Comparison of ENCODE assay signal across 21 mouse cellular contexts in genomic region chr12:33016824-33017705, GRCm38 (mm10).
DNase-seq lines count a peak whose midpoint lies in the region; ATAC-seq and TF ChIP-seq lines count a peak whose summit lies in the region.
"Had no signal": no experiment of that assay in that cellular context is flagged by ENCODE, and none has a peak within 500 bp of the region (broad histone marks: within the 10 kb centered on the region; RNA-seq: fewer than 3 reads in every experiment).

No protein-coding gene starts in this region.

- H3K36me3 ChIP-seq in forebrain, postnatal 0 days (ENCODE audit: insufficient read depth): no peaks in the 10 kb centered on the region
- no peaks in the 10 kb centered on the region for H3K36me3 ChIP-seq in forebrain, embryonic 14.5 days (ENCODE audit: control insufficient read depth, insufficient read depth, low read length)
- no peaks in the 10 kb centered on the region for H3K36me3 ChIP-seq in splenic B cell, adult 2 months (ENCODE audit: control insufficient read depth, insufficient read depth, low read length, poor library complexity, severe bottlenecking)
- no peaks in the 10 kb centered on the region for H3K36me3 ChIP-seq in intestine, embryonic 15.5 days
- no peaks in the 10 kb centered on the region for H3K36me3 ChIP-seq in forebrain, embryonic 16.5 days (ENCODE audit: control insufficient read depth, insufficient read depth)
- H3K36me3 ChIP-seq: forebrain, embryonic 15.5 days; G1E; heart, embryonic 13.5 days; limb, embryonic 13.5 days; midbrain, embryonic 13.5 days had no signal

- no peaks in the 10 kb centered on the region for H3K9me3 ChIP-seq in forebrain, postnatal 0 days (ENCODE audit: low read length)
- no peaks in the 10 kb centered on the region for H3K9me3 ChIP-seq in forebrain, embryonic 14.5 days (replicated peaks; ENCODE audit: control insufficient read depth, low read length)
- no peaks in the 10 kb centered on the region for H3K9me3 ChIP-seq in intestine, embryonic 15.5 days
- no peaks in the 10 kb centered on the region for H3K9me3 ChIP-seq in forebrain, embryonic 16.5 days (ENCODE audit: control insufficient read depth, low read length)
- H3K9me3 ChIP-seq: forebrain, embryonic 15.5 days; G1E; heart, embryonic 13.5 days; limb, embryonic 13.5 days; midbrain, embryonic 13.5 days had no signal

- no peak overlapping the region for H3K4me2 ChIP-seq in forebrain, postnatal 0 days (ENCODE audit: low read depth)
- H3K4me2 ChIP-seq in forebrain, embryonic 14.5 days (ENCODE audit: low read length): no peak overlapping the region
- H3K4me2 ChIP-seq in intestine, embryonic 15.5 days (replicated peaks): no peak overlapping the region
- no peak overlapping the region for H3K4me2 ChIP-seq in forebrain, embryonic 16.5 days (ENCODE audit: low read length)
- H3K4me2 ChIP-seq: forebrain, embryonic 15.5 days; heart, embryonic 13.5 days; limb, embryonic 13.5 days; midbrain, embryonic 13.5 days had no signal

- H3K9ac ChIP-seq in forebrain, postnatal 0 days: no peak overlapping the region
- no peak overlapping the region for H3K9ac ChIP-seq in forebrain, embryonic 14.5 days (ENCODE audit: low read length)
- no peak overlapping the region for H3K9ac ChIP-seq in intestine, embryonic 15.5 days
- H3K9ac ChIP-seq in forebrain, embryonic 16.5 days (replicated peaks; ENCODE audit: low read depth, low read length): no peak overlapping the region
- H3K9ac ChIP-seq: forebrain, embryonic 15.5 days; heart, embryonic 13.5 days; limb, embryonic 13.5 days; midbrain, embryonic 13.5 days had no signal

- 68% methylated on average over 7 of the region's 7 CpGs for WGBS in forebrain, postnatal 0 days
- 77% methylated on average over 7 of the region's 7 CpGs for WGBS in forebrain, embryonic 14.5 days
- 63% methylated on average over 7 of the region's 7 CpGs for WGBS in intestine, embryonic 15.5 days
- 74% methylated on average over 7 of the region's 7 CpGs for WGBS in forebrain, embryonic 16.5 days

- no peaks in the 10 kb centered on the region for H3K27me3 ChIP-seq in forebrain, postnatal 0 days (ENCODE audit: insufficient read depth, low read length)
- H3K27me3 ChIP-seq in forebrain, embryonic 14.5 days (replicated peaks; ENCODE audit: control insufficient read depth, insufficient read depth, low read length): no peaks in the 10 kb centered on the region
- no peaks in the 10 kb centered on the region for H3K27me3 ChIP-seq in splenic B cell, adult 2 months (ENCODE audit: control insufficient read depth, insufficient read depth, low read length, poor library complexity, severe bottlenecking)
- H3K27me3 ChIP-seq in intestine, embryonic 15.5 days (replicated peaks): no peaks in the 10 kb centered on the region
- H3K27me3 ChIP-seq in forebrain, embryonic 16.5 days (replicated peaks; ENCODE audit: control insufficient read depth, insufficient read depth, low read length): no peaks in the 10 kb centered on the region
- H3K27me3 ChIP-seq: forebrain, embryonic 15.5 days; limb, embryonic 13.5 days had no signal

- DNase-seq in forebrain, postnatal 0 days: no peak
- DNase-seq in forebrain, embryonic 14.5 days (ENCODE audit: low spot score): no peak
- peak; percentile 53 for DNase-seq in induced T-regulatory cell, adult 2 months (ENCODE audit: low read depth)
- peak; percentile 68 for DNase-seq in splenic B cell, adult 2 months (ENCODE audit: low read depth, low spot score)
- DNase-seq in layer of hippocampus, postnatal 14 days (ENCODE audit: low spot score in 2 of 2): no peak
- DNase-seq: adrenal gland, adult 2 months; cerebellum, postnatal 14 days; heart, postnatal 36 days; lung, adult 18-20 months; right cerebral cortex, adult 18-20 months; spleen, adult 18-20 months; thymus, postnatal 25 days had no signal

- H3K27ac ChIP-seq in forebrain, postnatal 0 days (ENCODE audit: low read depth, low read length): no peak overlapping the region
- no peak overlapping the region for H3K27ac ChIP-seq in forebrain, embryonic 14.5 days (ENCODE audit: low read depth, low read length)
- H3K27ac ChIP-seq in intestine, embryonic 15.5 days: no peak overlapping the region
- no peak overlapping the region for H3K27ac ChIP-seq in forebrain, embryonic 16.5 days (ENCODE audit: low read length)
- H3K27ac ChIP-seq: forebrain, embryonic 15.5 days; heart, embryonic 13.5 days; limb, embryonic 13.5 days; midbrain, embryonic 13.5 days had no signal

- peak; percentile 21; the same call in 1 of the 2 replicates for ATAC-seq in forebrain, postnatal 0 days
- no peak for ATAC-seq in forebrain, embryonic 14.5 days
- ATAC-seq in CD4-positive, CD25-positive, alpha-beta regulatory T cell, adult 4 months: peak; percentile 90
- no peak for ATAC-seq in intestine, embryonic 15.5 days
- ATAC-seq in forebrain, embryonic 16.5 days: no peak
- ATAC-seq: forebrain, embryonic 15.5 days; midbrain, embryonic 13.5 days had no signal

- no peak overlapping the region for H3K4me3 ChIP-seq in forebrain, postnatal 0 days (ENCODE audit: low read depth, low read length)
- no peak overlapping the region for H3K4me3 ChIP-seq in forebrain, embryonic 14.5 days (ENCODE audit: low read depth, low read length)
- no peak overlapping the region for H3K4me3 ChIP-seq in intestine, embryonic 15.5 days (replicated peaks)
- no peak overlapping the region for H3K4me3 ChIP-seq in forebrain, embryonic 16.5 days (replicated peaks; ENCODE audit: low read length)
- H3K4me3 ChIP-seq: erythroblast, embryonic 14.5 days; forebrain, embryonic 15.5 days; heart, embryonic 13.5 days; limb, embryonic 13.5 days; midbrain, embryonic 13.5 days had no signal

- no peaks in the 10 kb centered on the region for H3K4me1 ChIP-seq in forebrain, postnatal 0 days (ENCODE audit: insufficient read depth)
- peaks cover 8% of the 10 kb centered on the region for H3K4me1 ChIP-seq in forebrain, embryonic 14.5 days (ENCODE audit: control insufficient read depth, insufficient read depth, low read length)
- no peaks in the 10 kb centered on the region for H3K4me1 ChIP-seq in intestine, embryonic 15.5 days (replicated peaks)
- peaks cover 17% of the 10 kb centered on the region for H3K4me1 ChIP-seq in forebrain, embryonic 16.5 days (replicated peaks; ENCODE audit: control insufficient read depth, insufficient read depth, low read length)
- H3K4me1 ChIP-seq: heart, embryonic 13.5 days had no signal

- TF ChIP-seq CTCF in forebrain, postnatal 0 days (IDR thresholded peaks at IDR 0.05; ENCODE audit: low read depth): no peak

Comparison
In these comparisons a context has a peak if more than half of its experiments do, and no peak if none do; other contexts are left out.
1. ATAC-seq: peak in forebrain, postnatal 0 days (single experiment) and CD4-positive, CD25-positive, alpha-beta regulatory T cell, adult 4 months (single experiment); none in forebrain, embryonic 14.5 days (single experiment), intestine, embryonic 15.5 days (single experiment) and forebrain, embryonic 16.5 days (single experiment).
2. DNase-seq: peak in induced T-regulatory cell, adult 2 months (single experiment) and splenic B cell, adult 2 months (single experiment); none in forebrain, postnatal 0 days (single experiment), forebrain, embryonic 14.5 days (single experiment) and layer of hippocampus, postnatal 14 days (0 of 2).